Mouse (Mus musculus): ENCODE measurements at regions not wholly inside any gene's neighbourhood (a gene's known extent, or its start where the extent isn't known, plus 50 kb on each side); places are given as distances from the start of the nearest gene placed in this dataset.

GRCm38 (mm10) chr1:191486766-191487165 lies 83.7 kb upstream of the Ppp2r5a start:
- no peak for DNase-seq (ENCODE audit: extremely low spot score, low spot score)

- DNase-seq (ENCODE audit: extremely low spot score, low spot score): no peak
Observed at GRCm38 (mm10) chr1:191484726-191485425, 81.8 kb upstream of the Ppp2r5a start.

GRCm38 (mm10) chr1:191479906-191480379 lies 76.9 kb upstream of the Ppp2r5a start:
- no peak for DNase-seq (ENCODE audit: extremely low spot score, low spot score)

- no peak for DNase-seq (ENCODE audit: extremely low spot score, low spot score)
Observed at GRCm38 (mm10) chr1:191472551-191472950, 69.5 kb upstream of the Ppp2r5a start.

GRCm38 (mm10) chr1:191471489-191471888 lies 68.4 kb upstream of the Ppp2r5a start:
- no peak for DNase-seq (ENCODE audit: extremely low spot score, low spot score)

- no peak for DNase-seq (ENCODE audit: extremely low spot score, low spot score)
Observed at GRCm38 (mm10) chr1:191470190-191470985, 67.3 kb upstream of the Ppp2r5a start.

- DNase-seq (ENCODE audit: extremely low spot score, low spot score): no peak
Observed at GRCm38 (mm10) chr1:191468837-191469529, 65.9 kb upstream of the Ppp2r5a start.

GRCm38 (mm10) chr1:191466261-191466660 lies 63.2 kb upstream of the Ppp2r5a start:
- no peak for DNase-seq (ENCODE audit: extremely low spot score, low spot score)

GRCm38 (mm10) chr1:191465723-191466122 lies 62.7 kb upstream of the Ppp2r5a start:
- DNase-seq (ENCODE audit: extremely low spot score, low spot score): no peak

- no peak for DNase-seq (ENCODE audit: extremely low spot score, low spot score)
Observed at GRCm38 (mm10) chr1:191465170-191465569, 62.1 kb upstream of the Ppp2r5a start.

GRCm38 (mm10) chr1:191461811-191462491 lies 58.9 kb upstream of the Ppp2r5a start:
- DNase-seq (ENCODE audit: extremely low spot score, low spot score): peak; percentile 50

- DNase-seq (ENCODE audit: extremely low spot score, low spot score): no peak
Observed at GRCm38 (mm10) chr1:191459066-191459465, 56.0 kb upstream of the Ppp2r5a start.

- no peak for DNase-seq (ENCODE audit: extremely low spot score, low spot score)
Observed at GRCm38 (mm10) chr1:191458292-191458691, 55.2 kb upstream of the Ppp2r5a start.

GRCm38 (mm10) chr1:191457103-191457502 lies 54.0 kb upstream of the Ppp2r5a start:
- no peak for DNase-seq (ENCODE audit: extremely low spot score, low spot score)

GRCm38 (mm10) chr1:191454604-191455003 lies 51.5 kb upstream of the Ppp2r5a start:
- no peak for DNase-seq (ENCODE audit: extremely low spot score, low spot score)

- no peak for DNase-seq (ENCODE audit: extremely low spot score, low spot score)
Observed at GRCm38 (mm10) chr1:191453589-191453988, 50.5 kb upstream of the Ppp2r5a start.
